Mouse (Mus musculus) CH12F3 (cell line): ENCODE data around the gene Hist1h2ap.
"Not testable (repeated sequence)": the region's sequence is repeated elsewhere in the genome, so short reads cannot be mapped to it uniquely, and the experiment has no call there.

ENCODE experiments used
- in situ Hi-C: fragments of 300-500 bp; cut with MboI; formaldehyde crosslinking; loops from 2 replicates; pipeline ENCODE4 v1.14.3; 2020; ENCODE audit warnings: low sequenced_read_pairs

The Hist1h2ap gene

GRCm38 (mm10) chr13:21833461-21833860 is at the start of gene Hist1h2ap, which contains the start of gene Hist1h2br:
Hist1h2ap (minus strand) TSS chr13:21833507.
Hist1h2br (plus strand) TSS chr13:21833743.
- in situ Hi-C loops, result not testable (repeated sequence)

- in situ Hi-C loops, result loop anchor here (25.0 kb wide), 1 partner anchor 1404 kb away; no protein-coding TSS in a partner anchor
Measured at GRCm38 (mm10) chr13:21882760-21883405, 49.6 kb upstream of the Hist1h2ap start.

GRCm38 (mm10) chr13:21881878-21882669 is 48.8 kb upstream of the Hist1h2ap start:
- in situ Hi-C loops, result loop anchor here (25.0 kb wide), 1 partner anchor 1405 kb away; no protein-coding TSS in a partner anchor

- in situ Hi-C loops, result loop anchor here (25.0 kb wide), 1 partner anchor 1407 kb away; no protein-coding TSS in a partner anchor
Measured at GRCm38 (mm10) chr13:21880735-21881134, 47.4 kb upstream of the Hist1h2ap start.

- in situ Hi-C loops, result loop anchor here (25.0 kb wide), 1 partner anchor 147 kb away; the partner anchor contains the start of gene Prss16
Measured at GRCm38 (mm10) chr13:21865503-21865902, 32.2 kb upstream of the Hist1h2ap start.

GRCm38 (mm10) chr13:21861608-21862007 is 28.3 kb upstream of the Hist1h2ap start:
- in situ Hi-C loops, result loop anchor here (25.0 kb wide), 1 partner anchor 151 kb away; the partner anchor contains the start of gene Prss16

GRCm38 (mm10) chr13:21855698-21856162 is 22.4 kb upstream of the Hist1h2ap start:
- in situ Hi-C loops, result loop anchor here (25.0 kb wide), 1 partner anchor 157 kb away; the partner anchor contains the start of gene Prss16

GRCm38 (mm10) chr13:21855146-21855545 is 21.8 kb upstream of the Hist1h2ap start:
- in situ Hi-C loops, result loop anchor here (25.0 kb wide), 1 partner anchor 157 kb away; the partner anchor contains the start of gene Prss16

GRCm38 (mm10) chr13:21852215-21852945 is 19.1 kb upstream of the Hist1h2ap start:
- in situ Hi-C loops, result loop anchor here (25.0 kb wide), 1 partner anchor 160 kb away; the partner anchor contains the start of gene Prss16

- in situ Hi-C loops, result loop anchor here (25.0 kb wide), 1 partner anchor 162 kb away; the partner anchor contains the start of gene Prss16
Measured at GRCm38 (mm10) chr13:21850696-21851095, 17.4 kb upstream of the Hist1h2ap start.

GRCm38 (mm10) chr13:21847883-21848282 is 14.6 kb upstream of the Hist1h2ap start:
- in situ Hi-C loops, result no loop called here

GRCm38 (mm10) chr13:21846356-21846755 is 13.0 kb upstream of the Hist1h2ap start:
- in situ Hi-C loops, result not testable (repeated sequence)

GRCm38 (mm10) chr13:21840508-21840907 is 7.2 kb upstream of the Hist1h2ap start:
- in situ Hi-C loops, result not testable (repeated sequence)

GRCm38 (mm10) chr13:21831418-21832394 is 1.6 kb downstream of the Hist1h2ap start, which contains the start of gene Hist1h4n:
Hist1h4n (minus strand) TSS chr13:21832196.
- in situ Hi-C loops, result not testable (repeated sequence)

- in situ Hi-C loops, result no loop called here
Measured at GRCm38 (mm10) chr13:21830344-21830743, 3.0 kb downstream of the Hist1h2ap start.

GRCm38 (mm10) chr13:21828511-21828910 is 4.8 kb downstream of the Hist1h2ap start:
- in situ Hi-C loops, result no loop called here

GRCm38 (mm10) chr13:21820082-21820890 is 13.0 kb downstream of the Hist1h2ap start:
- in situ Hi-C loops, result not testable (repeated sequence)

GRCm38 (mm10) chr13:21812092-21812491 is 21.2 kb downstream of the Hist1h2ap start:
- in situ Hi-C loops, result not testable (repeated sequence)
